Mouse (Mus musculus) splenic B cell, adult 2 months (primary cell): ENCODE data around the gene Jak1.

Experiments
- DNase-seq: peaks from one replicate; pipeline ENCODE4 v3.0.0-alpha.2; 2011; ENCODE audit warnings: low read depth, low spot score
- H3K27me3 ChIP-seq: 2 replicates; pipeline ENCODE4 v1.6.1; 2012; ENCODE audit warnings: mild to moderate bottlenecking, low read length, moderate library complexity, mixed read lengths; ENCODE audit not compliant: control insufficient read depth, poor library complexity, insufficient read depth, severe bottlenecking
- H3K36me3 ChIP-seq: 2 replicates; pipeline ENCODE4 v1.6.1; 2012; ENCODE audit warnings: mild to moderate bottlenecking, low read length, moderate library complexity, mixed read lengths; ENCODE audit not compliant: control insufficient read depth, poor library complexity, insufficient read depth, severe bottlenecking

Jak1 gene

DNA sequence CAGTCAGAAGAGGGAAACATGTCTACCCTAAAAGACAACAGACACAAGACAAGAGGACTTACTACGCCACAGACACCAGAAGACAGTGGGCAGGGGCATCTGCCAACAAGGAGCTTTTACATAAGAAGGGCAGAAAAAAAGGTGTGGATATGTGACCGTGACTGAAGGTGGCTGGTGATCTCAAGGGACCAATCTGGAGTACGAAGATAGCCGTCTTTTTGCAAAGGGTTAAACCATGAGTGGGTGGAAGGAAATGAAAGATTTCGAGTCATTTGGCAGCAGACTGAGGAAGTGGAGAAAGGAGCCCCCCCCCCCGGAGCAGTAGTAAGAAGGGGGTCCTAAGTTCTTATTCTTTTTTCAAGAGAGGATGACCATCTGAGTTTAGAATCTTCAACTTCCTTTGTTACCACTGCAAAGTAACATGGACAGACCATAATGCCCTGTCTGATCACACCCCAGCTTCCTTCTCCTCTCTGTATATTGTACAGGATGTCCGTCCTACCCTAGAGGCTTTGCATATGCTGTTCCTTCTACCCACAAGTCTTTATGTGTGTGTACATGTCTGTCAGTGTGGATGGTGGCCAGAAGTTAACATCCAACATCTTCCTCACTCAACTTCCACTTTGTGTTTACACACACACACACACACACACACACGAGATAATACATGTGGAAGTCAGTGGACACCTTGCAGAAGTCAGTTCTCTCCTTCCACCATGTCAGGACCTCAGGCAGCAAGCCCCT is 10.3 kb downstream of the Jak1 start:
- DNase-seq: peak; percentile 76
- H3K36me3 ChIP-seq: no peaks in the 10 kb centered on the region
- no peaks in the 10 kb centered on the region for H3K27me3 ChIP-seq

DNA sequence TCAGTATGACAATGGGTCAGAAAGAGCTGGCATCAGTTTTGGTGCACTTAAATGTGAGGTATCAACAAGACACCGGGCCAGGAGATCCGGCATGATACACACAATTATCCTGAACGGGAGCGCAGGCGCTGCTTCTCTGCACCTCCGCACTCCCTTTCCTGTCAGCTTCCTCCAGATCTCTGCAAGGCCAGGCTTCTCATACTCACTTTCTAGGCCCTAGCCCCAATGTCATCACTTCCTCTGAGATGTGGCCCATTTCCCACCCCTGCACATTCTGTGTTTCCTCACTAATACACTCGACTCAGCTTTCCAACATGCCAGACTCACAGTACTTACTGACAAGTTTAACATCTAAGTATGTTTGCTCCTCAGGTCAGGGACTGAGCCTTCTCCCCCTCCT is 11.1 kb downstream of the Jak1 start:
- peak; percentile 51 for DNase-seq

DNA sequence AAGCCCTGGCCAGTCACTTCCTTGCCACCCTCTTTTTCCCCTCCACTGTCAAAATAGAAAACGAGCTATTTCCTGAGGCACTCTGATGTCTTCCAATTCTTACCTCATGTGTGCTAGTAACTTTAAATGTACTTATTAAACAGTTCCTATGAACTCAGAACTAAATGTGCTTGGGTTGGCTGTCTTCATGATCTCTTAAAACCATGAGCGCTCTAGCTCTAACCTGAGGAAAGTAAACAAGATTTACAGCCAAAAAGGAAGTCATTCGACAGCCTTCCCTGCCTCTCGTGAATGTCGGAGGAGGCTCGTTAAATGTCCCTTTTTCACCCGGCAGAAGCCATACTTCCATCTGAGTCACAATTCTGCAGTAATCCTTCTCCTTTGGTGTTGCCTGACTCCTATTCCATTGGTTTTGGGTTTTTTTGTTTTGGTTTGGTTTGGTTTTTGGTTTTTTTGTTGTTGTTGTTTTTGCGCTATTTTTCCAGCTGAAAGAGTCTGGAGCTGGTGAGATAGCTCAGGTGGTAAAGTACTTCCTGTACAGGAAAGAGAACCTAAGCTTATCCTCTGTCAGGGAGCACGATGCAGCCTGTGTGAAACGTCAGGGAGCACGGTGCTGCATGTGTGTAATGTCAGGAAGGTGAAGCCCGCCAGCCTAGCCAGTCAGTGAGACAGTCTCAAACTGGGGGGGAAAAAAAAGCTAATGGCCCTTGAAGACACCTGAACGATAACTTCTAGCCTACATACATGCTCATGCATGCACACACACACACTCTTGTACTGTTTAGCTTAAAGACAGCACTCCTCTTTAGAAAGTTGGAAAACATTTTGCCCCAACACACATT is 12.1 kb downstream of the Jak1 start:
- no peaks in the 10 kb centered on the region for H3K27me3 ChIP-seq
- H3K36me3 ChIP-seq: no peaks in the 10 kb centered on the region
- DNase-seq: peak; percentile 33

More for the DNA sequence above, 11.1 kb downstream of the Jak1 start:
- H3K36me3 ChIP-seq: no peaks in the 10 kb centered on the region
- no peaks in the 10 kb centered on the region for H3K27me3 ChIP-seq

DNA sequence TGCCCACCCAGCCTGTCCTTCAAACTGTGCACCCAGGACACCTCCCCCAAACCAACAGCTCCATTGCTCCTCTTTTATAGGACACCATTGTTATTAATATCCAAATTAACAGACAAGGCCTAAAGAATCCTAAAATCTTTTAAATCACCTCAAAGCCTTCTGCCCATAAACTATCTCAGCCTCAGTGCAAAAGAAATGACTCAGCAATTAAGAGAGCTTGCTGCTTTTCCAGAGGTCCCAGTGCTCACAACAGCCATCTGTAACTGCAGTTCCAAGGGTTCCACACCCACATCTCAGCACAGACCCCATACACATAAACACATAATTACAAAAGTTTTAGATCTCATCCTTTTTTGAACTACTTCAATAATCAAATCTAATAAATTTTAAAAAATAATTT is 13.1 kb downstream of the Jak1 start:
- no peak for DNase-seq
- H3K36me3 ChIP-seq: no peaks in the 10 kb centered on the region
- H3K27me3 ChIP-seq: no peaks in the 10 kb centered on the region

DNA sequence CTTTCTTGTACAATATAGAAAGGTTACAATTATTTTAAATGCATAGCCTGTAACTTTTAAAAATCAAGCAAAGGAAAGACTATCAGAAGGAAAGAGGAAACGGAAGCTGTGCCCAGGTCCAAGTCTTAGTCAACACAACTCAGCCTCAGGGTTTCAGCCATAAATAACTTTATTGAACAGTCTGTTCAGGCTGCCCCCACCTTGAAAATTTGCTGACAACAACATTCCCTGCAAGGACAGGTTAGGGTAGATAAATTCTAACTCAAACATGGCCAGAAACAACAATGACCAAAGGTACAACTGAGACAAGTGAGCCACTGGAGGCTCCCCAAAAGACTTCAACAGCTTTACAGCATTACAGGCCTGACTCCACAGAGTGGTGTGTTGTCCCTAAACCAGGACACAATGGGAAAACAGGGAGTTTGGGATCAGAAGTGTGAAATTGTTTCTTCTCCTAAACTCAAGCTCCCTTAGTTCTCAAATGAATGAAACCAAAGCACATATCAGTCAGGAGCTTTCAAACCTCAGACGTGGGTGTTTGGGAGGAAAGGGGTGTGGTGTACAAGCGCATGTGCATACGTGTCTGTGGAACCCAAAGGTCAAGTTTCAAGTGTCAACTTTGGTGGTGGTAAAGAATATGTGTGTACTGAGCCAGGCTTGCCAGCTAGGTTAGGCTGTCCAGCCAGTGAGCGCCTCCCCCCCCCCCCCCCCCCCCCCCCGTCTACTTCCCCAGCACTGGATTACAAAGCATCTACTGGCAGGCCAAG is 14.9 kb downstream of the Jak1 start:
- Histone ChIP-seq H3K36me3 (no peaks in the 10 kb centered on the region), H3K27me3 (no peaks in the 10 kb centered on the region)
- DNase-seq: peak; percentile 37

DNA sequence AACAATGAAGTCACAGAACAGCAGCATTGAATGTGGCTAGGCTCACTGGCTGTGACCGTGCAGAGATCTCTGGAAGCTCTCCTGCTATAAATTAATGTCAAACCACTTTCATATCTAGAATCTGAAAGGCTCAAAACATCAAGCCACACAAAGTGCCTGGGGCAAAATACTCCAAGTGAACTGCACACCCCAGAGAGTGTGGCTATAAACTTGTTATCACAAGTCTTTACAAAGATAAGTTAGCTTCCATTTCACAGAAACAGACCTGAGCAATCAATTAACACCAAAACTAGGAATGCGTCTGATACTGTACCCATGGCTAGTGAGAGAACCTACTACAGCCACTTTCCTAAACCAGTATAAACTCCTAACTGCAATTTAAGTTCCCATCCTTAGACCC is 17.7 kb downstream of the Jak1 start:
- DNase-seq: no peak
- H3K36me3 ChIP-seq: no peaks in the 10 kb centered on the region
- no peaks in the 10 kb centered on the region for H3K27me3 ChIP-seq

DNA sequence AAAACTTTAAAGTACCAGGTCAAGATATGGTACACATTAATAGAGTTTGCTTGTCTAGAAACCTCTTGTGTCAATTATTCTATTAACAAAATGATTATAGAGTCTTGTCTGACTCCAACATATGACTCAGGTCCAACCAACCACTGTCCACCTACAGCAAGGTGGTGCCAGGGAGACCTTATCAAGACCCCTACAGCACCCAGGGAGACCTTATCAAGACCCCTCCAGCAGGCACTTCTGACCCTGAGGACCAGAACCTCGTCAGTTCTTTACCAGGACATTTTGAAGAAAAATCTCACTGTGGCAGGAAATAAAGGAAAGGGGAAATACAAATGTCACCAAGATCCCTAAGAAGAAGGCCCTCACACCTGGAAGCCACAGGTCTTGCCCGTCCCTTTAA is 18.5 kb downstream of the Jak1 start:
- Histone ChIP-seq H3K27me3 (no peaks in the 10 kb centered on the region), H3K36me3 (no peaks in the 10 kb centered on the region; the same call in 1 of the 2 replicates)
- no peak for DNase-seq

DNA sequence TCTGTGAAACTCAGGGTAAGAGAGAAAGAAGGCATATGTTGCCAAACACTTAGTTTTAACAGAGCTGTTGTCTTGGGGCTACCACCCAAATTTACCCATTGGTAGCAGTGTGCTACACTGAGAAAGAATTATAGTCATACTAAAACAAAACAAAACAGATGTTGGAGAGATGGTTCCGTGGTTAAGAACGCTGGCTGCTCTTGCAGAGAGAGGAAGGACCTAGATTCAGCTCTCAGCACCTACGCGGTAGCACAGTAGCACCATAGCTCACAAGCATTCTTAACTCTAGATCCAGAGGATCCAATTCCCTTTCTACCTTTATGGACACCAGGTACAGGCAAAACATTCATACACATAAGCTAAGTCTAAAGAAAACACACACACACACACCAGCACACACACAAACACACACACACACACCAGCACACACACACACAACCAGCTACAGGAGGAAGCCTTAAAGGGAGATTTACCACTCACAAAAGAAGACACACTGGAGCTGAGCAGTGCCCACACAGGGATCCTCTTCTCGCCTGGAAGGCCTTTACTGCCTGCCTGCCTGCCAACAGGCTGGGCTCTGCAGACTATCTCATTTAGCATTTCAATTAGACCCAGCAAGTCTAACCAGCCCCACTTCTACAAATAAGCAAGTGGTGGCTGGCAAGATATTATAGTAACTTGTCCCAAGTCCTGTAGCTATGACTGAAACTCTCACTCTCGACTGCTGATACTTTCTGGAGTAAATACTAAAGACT is 20.6 kb downstream of the Jak1 start:
- peak; percentile 32 for DNase-seq
- H3K27me3 ChIP-seq: no peaks in the 10 kb centered on the region
- no peaks in the 10 kb centered on the region; the same call in 1 of the 2 replicates for H3K36me3 ChIP-seq

DNA sequence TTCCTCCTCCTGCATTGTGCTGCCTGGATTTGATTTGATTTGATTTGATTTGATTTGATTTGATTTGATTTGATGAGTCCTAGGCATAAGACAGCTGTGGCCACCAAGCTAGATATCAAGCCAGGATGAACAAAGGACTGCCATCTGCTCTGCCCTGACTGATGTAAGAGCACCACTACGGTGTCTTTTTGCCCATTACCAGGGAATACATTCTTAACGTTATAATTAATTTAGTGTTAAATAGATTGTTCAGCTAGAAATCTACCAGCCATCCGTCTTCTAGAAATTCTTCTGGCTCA is 24.3 kb downstream of the Jak1 start:
- Histone ChIP-seq H3K36me3 (no peaks in the 10 kb centered on the region; the same call in 1 of the 2 replicates), H3K27me3 (no peaks in the 10 kb centered on the region)
- no peak for DNase-seq

DNA sequence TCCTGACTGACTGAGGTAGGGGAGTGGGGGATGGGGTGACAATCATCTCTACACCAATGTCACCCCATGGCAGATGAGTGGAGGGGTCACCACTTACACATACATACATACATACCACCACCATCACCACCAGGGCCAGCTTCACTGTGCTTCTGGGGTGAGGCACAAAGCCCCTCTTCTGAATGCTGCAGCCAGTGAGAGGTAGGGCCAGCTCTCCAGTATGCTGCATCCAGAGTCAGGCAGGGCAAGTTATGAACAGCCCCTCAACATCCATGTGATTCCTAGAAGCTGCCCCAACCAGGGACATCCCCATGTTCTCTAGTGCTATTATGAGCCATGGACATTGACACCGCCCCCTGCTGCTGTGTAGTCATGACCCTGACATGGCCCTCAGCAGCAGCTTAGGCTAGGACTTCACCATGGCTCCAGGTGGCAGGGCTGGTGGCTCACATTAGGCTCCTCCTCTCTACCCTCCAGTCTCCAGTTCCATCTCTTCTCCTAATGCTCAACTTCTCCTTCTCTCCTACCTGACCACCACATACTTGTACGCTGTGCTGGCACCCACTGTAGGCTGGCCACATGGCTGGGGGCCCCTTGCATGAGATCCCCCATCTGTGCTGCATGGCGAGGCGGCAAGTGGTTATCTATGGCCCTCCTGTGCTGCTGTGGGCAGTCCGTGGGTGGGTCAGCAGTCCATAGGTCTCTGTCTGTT is 24.8 kb downstream of the Jak1 start:
- DNase-seq: no peak
- H3K27me3 ChIP-seq: no peaks in the 10 kb centered on the region
- no peaks in the 10 kb centered on the region; the same call in 1 of the 2 replicates for H3K36me3 ChIP-seq

DNA sequence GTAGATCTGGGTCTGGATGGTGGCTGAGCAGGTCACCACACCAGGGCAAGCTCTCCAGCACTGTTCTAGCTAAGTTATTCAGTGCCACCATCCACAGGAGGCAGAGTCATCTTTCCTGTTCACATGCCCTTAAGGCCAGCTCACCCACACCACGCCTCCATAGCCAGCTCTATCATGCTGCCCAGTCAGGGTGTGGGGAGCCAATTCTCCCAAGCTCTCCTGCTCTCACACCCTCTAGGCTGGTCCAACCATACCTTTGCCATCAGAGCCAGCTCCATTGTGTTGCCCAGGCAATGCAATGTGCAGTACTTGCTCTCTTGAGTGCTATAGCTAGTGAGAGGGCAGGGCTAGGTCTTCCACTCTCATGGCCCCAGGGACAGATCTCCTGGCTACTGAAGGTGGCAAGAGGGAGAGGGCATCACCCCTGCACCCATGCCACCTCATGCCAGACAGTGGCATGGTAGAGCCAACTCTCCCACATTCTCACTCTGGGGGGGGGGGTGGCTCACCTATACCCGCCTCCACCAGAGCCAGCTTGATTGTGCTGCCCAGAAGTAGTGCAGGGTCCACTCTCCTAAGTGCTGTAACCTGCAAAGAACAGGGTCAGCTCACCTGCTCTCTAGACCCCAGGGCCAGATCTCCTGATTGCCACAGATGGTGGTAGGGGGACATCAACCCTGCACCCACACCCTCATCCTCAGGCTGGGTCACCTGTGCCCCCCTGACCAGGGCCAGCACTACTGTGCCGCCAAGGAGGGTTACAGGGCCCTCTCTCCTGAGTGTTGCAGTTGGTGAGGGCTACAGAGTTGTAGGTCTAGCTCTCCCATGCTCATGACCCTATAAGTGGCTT is 25.5 kb downstream of the Jak1 start:
- no peak for DNase-seq
- H3K27me3 ChIP-seq: no peaks in the 10 kb centered on the region

DNA sequence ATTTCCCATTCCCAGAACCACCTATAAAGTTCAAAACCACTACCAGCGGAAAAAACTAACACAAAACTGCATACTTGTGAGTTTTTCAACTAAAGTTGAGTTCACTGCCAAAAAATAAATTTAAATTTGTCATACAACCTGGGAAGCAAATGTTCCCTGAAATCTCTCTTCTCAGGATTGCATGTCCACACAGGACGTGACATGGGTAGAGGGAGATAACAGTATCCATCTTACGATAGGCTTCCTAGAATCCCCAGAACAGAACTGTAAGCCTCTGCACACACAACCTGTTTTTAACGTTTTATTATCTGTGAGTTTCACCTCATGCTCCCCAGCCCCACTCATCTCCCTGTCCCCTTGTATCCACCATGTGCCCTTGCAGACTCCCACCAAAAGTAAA is 26.5 kb downstream of the Jak1 start:
- DNase-seq: no peak
- Histone ChIP-seq H3K27me3 (no peaks in the 10 kb centered on the region), H3K36me3 (no peaks in the 10 kb centered on the region; the same call in 1 of the 2 replicates)

More for the DNA sequence above, 25.5 kb downstream of the Jak1 start:
- no peaks in the 10 kb centered on the region; the same call in 1 of the 2 replicates for H3K36me3 ChIP-seq

DNA sequence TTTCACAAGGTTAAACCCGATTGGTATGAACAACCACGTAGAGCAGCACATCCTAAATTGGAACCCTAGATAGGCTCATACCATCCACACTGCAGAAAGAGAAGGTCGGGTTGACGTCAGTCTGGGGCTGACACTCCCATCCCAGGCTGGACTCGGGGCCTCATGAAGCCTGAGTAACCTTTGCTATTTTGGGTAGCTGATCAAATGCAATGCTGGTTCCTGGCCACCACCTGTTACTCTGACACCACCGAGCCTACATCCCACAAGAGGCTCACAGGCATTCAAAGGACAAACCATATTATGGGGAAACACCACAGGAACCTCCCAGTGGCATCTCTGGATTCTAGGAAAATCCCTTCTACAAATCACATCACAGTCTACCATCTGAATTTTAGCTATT is 28.3 kb downstream of the Jak1 start:
- Histone ChIP-seq H3K27me3 (no peaks in the 10 kb centered on the region), H3K36me3 (no peaks in the 10 kb centered on the region; the same call in 1 of the 2 replicates)
- no peak for DNase-seq
